Mouse (Mus musculus) liver, embryonic 13.5 days (tissue): Measurements from ENCODE around the gene BC025920. TPM values are rescaled to one million over a fixed set of nuclear protein-coding genes. Genes with fewer than 3 reads are reported as not detected.
A peak's percentile ranks its signal among the peaks of the same experiment; 100 is the strongest.

Source experiments
- ATAC-seq: fragments of 200-750 bp; cut with Nextera tagmentation; 2 replicates; pipeline ENCODE4 v1.8.0; 2017; ENCODE audit warnings: low read depth, mild to moderate bottlenecking, moderate number of reproducible peaks, moderate library complexity
- DNase-seq: peaks from one replicate; pipeline ENCODE4 v3.0.0; 2022
- H3K27ac ChIP-seq: fragments of 300-500 bp; sonication (generic); 2 replicates; pipeline ENCODE4 v1.5.1; 2015; ENCODE audit warnings: moderate library complexity, mild to moderate bottlenecking, inconsistent platforms
- H3K27me3 ChIP-seq: fragments of 300-500 bp; sonication (generic); 2 replicates; pipeline ENCODE4 v1.6.1; 2015; ENCODE audit warnings: mild to moderate bottlenecking, inconsistent platforms
- H3K36me3 ChIP-seq: fragments of 300-500 bp; sonication (generic); 2 replicates; pipeline ENCODE4 v1.6.1; 2015; ENCODE audit warnings: mild to moderate bottlenecking, inconsistent platforms
- H3K4me1 ChIP-seq: fragments of 300-500 bp; sonication (generic); replicated peaks from 2 replicates; pipeline ENCODE4 v1.6.1; 2015; ENCODE audit warnings: inconsistent platforms
- H3K4me2 ChIP-seq: fragments of 300-500 bp; sonication (generic); 2 replicates; pipeline ENCODE4 v1.6.1; 2015; ENCODE audit warnings: inconsistent platforms, mild to moderate bottlenecking, moderate library complexity
- H3K4me3 ChIP-seq: fragments of 300-500 bp; sonication (generic); replicated peaks from 2 replicates; pipeline ENCODE4 v1.5.1; 2015; ENCODE audit warnings: mild to moderate bottlenecking, inconsistent platforms
- H3K9ac ChIP-seq: fragments of 300-500 bp; sonication (generic); 2 replicates; pipeline ENCODE4 v1.6.1; 2015; ENCODE audit warnings: mild to moderate bottlenecking, inconsistent platforms
- H3K9me3 ChIP-seq: fragments of 300-500 bp; sonication (generic); replicated peaks from 2 replicates; pipeline ENCODE4 v1.6.1; 2016; ENCODE audit warnings: inconsistent platforms
- WGBS: fragments of 180-500 bp; shearing (Covaris S2); methylation state at CpG from one replicate; pipeline ENCODE4 v1.1.7; 2015; ENCODE audit not compliant: insufficient replicate concordance; 5-methylcytosine and 5-hydroxymethylcytosine counted together
- polyA plus RNA-seq: library from polyadenylated mRNA; unstranded; fragments of >200 nt; fragmentation: Nextera tagmentation; extraction: Ambion mirVana; gene quantifications from 2 replicates; pipeline ENCODE4 v1.2.1, GENCODE M21; 2015

BC025920 gene
- polyA plus RNA-seq, 1 experiment from 2014 or later = 0.56 TPM

DNA sequence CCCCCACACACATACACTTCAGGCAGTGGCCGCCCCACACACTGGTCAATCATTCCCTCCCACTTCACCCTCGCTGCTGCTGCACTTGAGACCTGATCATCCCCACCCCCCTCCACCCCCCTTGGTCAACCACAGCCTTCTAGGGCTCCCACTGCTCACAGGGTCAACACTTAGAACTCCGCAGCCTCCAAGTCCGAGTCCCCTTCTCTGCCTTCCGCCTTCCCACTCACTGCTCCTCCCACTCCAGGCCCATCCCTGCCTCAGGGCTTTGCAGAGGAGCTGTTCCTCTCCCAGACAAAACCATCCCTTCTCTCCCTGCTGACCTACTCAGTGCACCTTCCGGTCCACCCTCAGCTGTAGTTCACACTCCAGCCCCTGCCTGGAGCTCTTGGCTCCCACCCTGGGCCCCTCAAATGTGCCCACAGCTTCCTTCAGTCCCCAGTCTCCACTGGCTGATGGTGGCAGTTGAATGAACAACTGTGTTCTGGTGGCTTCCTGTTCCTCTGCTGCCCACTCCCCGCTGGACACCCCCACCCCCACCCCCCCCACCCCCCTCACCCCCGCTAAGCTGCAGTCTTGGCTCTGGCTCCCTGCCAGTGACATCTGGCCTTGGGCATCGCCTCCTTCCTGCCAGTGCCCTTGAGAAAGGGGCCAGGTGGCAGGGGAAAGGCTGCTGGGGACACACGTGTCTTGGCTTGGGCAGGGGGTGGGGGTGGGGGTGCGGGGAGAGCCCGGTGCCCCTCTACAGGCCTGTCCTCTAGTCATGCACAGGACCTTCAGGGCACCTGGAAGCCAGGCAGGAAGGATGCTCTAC lies 8.7 kb upstream of the BC025920 start:
- H3K9me3 ChIP-seq = no peaks in the 10 kb centered on the region
- H3K4me1 ChIP-seq = peaks cover 71% of the 10 kb centered on the region
- no peak overlapping the region for H3K27ac ChIP-seq
- ATAC-seq (peak; percentile 13; the same call in 1 of the 2 replicates), DNase-seq (no peak)
- H3K36me3 ChIP-seq = no peaks in the 10 kb centered on the region
- H3K27me3 ChIP-seq = peaks cover 69% of the 10 kb centered on the region
- 7% methylated on average over 12 of the region's 12 CpGs for WGBS
- peak overlapping the region; percentile 55 for H3K4me2 ChIP-seq
- H3K4me3 ChIP-seq = peak overlapping the region; percentile 30
- H3K9ac ChIP-seq = no peak overlapping the region

DNA sequence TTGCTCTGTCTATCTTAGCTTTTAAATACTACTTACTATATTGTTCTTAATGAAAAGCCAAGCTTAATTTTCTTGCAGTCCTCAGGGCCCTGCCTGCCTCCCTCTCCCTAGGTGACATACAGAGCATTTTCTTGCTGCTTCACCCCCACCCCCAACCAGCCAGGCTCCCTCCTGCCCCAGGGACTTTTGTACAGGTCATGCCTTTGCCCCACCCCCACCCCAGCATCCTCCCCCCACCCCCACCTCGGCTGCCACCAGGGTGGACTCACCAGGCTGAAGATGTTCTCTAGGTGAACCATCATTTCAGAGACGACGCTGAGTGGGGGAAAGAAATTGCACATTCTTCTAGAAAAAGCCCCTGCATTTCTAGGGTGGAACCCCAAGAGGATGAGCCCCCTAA lies 7.7 kb upstream of the BC025920 start:
- H3K9ac ChIP-seq = no peak overlapping the region
- peaks cover 81% of the 10 kb centered on the region for H3K4me1 ChIP-seq
- DNase-seq = no peak
- H3K4me3 ChIP-seq = no peak overlapping the region
- no peak overlapping the region for H3K4me2 ChIP-seq
- H3K27ac ChIP-seq = no peak overlapping the region
- H3K27me3 ChIP-seq = peaks cover 60% of the 10 kb centered on the region
- 38% methylated on average over 3 of the region's 3 CpGs for WGBS
- H3K36me3 ChIP-seq = no peaks in the 10 kb centered on the region
- ATAC-seq = no peak
- no peaks in the 10 kb centered on the region for H3K9me3 ChIP-seq

GRCm38 (mm10) chr10:81598871-81599270 lies 7.2 kb upstream of the BC025920 start:
- WGBS = 55% methylated on average over 6 of the region's 6 CpGs
- Histone ChIP-seq H3K9ac (no peak overlapping the region), H3K4me1 (peaks cover 82% of the 10 kb centered on the region), H3K27me3 (peaks cover 56% of the 10 kb centered on the region), H3K4me2 (no peak overlapping the region), H3K4me3 (no peak overlapping the region), H3K27ac (no peak overlapping the region), H3K36me3 (no peaks in the 10 kb centered on the region), H3K9me3 (no peaks in the 10 kb centered on the region)
- ATAC-seq (no peak), DNase-seq (no peak)

DNA sequence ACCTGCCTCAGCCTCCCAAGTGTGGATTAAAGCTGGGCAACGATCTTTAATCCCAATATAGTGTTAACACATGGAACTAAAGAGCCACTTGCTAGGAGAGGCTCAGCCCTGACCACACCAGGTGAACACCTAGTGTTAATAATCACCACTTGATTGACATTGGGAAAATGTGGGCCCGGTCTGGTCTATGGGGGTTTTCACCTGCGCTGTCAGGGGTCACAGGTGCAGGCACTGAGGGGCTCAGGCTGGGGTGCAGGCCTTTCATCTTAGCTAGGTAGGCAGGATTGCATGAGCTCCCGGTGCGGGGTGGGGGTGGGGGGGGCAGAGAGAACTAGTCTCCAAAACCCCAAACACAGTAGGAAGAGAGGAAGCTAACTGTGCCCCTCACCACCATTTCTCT lies 6.4 kb upstream of the BC025920 start:
- WGBS = 64% methylated on average over 5 of the region's 5 CpGs
- Histone ChIP-seq H3K4me1 (peaks cover 89% of the 10 kb centered on the region), H3K27ac (no peak overlapping the region)

DNA sequence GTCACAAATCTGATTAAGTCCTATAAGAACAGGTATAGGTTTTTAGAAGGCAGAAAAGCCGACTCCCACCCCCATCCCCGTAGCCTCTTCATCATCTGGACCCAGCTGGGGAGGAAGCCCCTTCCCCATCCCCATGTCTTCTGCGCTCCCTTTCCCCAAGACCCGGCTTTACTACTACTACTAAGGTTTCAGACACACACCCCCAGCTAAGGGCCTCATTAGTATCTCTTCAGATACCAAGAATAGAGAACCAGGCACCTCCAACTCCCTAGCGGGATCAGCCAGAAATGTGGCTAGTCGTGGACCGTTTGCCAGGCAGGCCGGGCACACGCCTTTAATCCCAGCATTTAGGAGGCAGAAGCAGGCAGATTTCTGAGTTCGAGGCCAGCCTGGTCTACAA lies 6.0 kb upstream of the BC025920 start:
- Histone ChIP-seq H3K27me3 (peaks cover 44% of the 10 kb centered on the region), H3K27ac (peak overlapping the region; percentile 39), H3K36me3 (no peaks in the 10 kb centered on the region), H3K4me2 (peak overlapping the region; percentile 73), H3K4me3 (peak overlapping the region; percentile 42; the same call in 1 of the 2 replicates), H3K9me3 (no peaks in the 10 kb centered on the region), H3K4me1 (peaks cover 92% of the 10 kb centered on the region), H3K9ac (no peak overlapping the region)
- WGBS = 30% methylated on average over 10 of the region's 10 CpGs
- no peak for DNase-seq
- ATAC-seq = no peak

More for the DNA sequence above, 6.4 kb upstream of the BC025920 start:
- H3K9me3 ChIP-seq = no peaks in the 10 kb centered on the region
- H3K36me3 ChIP-seq = no peaks in the 10 kb centered on the region
- no peak overlapping the region for H3K4me3 ChIP-seq
- peaks cover 48% of the 10 kb centered on the region for H3K27me3 ChIP-seq
- ATAC-seq (no peak), DNase-seq (no peak)
- H3K9ac ChIP-seq = no peak overlapping the region
- no peak overlapping the region for H3K4me2 ChIP-seq

- Histone ChIP-seq H3K9me3 (no peaks in the 10 kb centered on the region), H3K36me3 (no peaks in the 10 kb centered on the region), H3K27ac (peak within 1 kb of the TSS; percentile 39), H3K4me3 (peak within 1 kb of the TSS; percentile 42), H3K9ac (peak within 1 kb of the TSS; percentile 40), H3K4me1 (peaks cover 92% of the 10 kb centered on the region), H3K4me2 (peak within 1 kb of the TSS; percentile 73), H3K27me3 (peaks cover 37% of the 10 kb centered on the region)
- peak; percentile 92 for DNase-seq
- under 1% methylated on average over 28 of the region's 28 CpGs for WGBS
- peak; percentile 85 for ATAC-seq
Observed at GRCm38 (mm10) chr10:81600738-81601203, 5.3 kb upstream of the BC025920 start, which contains the start of gene Tle6. TSS of gene Tle6 (minus strand) at chr10:81601073.

GRCm38 (mm10) chr10:81601396-81601905 lies 4.6 kb upstream of the BC025920 start:
- H3K36me3 ChIP-seq = no peaks in the 10 kb centered on the region
- H3K4me3 ChIP-seq = peak overlapping the region; percentile 42
- WGBS = 33% methylated on average over 7 of the region's 7 CpGs
- DNase-seq = no peak
- H3K9me3 ChIP-seq = no peaks in the 10 kb centered on the region
- H3K27ac ChIP-seq = 0 out of 2 replicates have a peak overlapping the region, but pooled peaks have one; percentile 21
- peaks cover 88% of the 10 kb centered on the region for H3K4me1 ChIP-seq
- peak overlapping the region; percentile 73 for H3K4me2 ChIP-seq
- H3K27me3 ChIP-seq = peaks cover 30% of the 10 kb centered on the region
- ATAC-seq = no peak
- peak overlapping the region; percentile 37 for H3K9ac ChIP-seq

- no peak overlapping the region for H3K4me2 ChIP-seq
- H3K9ac ChIP-seq = no peak overlapping the region
- DNase-seq (peak; percentile 31), ATAC-seq (no peak)
- WGBS = 22% methylated on average over 4 of the region's 4 CpGs
- 0 out of 2 replicates have a peak, but pooled peaks cover under 1% of the 10 kb centered on the region for H3K36me3 ChIP-seq
- peaks cover 18% of the 10 kb centered on the region for H3K27me3 ChIP-seq
- H3K9me3 ChIP-seq = no peaks in the 10 kb centered on the region
- 0 out of 2 replicates have a peak overlapping the region, but pooled peaks have one; percentile 29 for H3K27ac ChIP-seq
- H3K4me1 ChIP-seq = peaks cover 82% of the 10 kb centered on the region
- no peak overlapping the region for H3K4me3 ChIP-seq
Observed at GRCm38 (mm10) chr10:81602741-81603151, 3.3 kb upstream of the BC025920 start.

GRCm38 (mm10) chr10:81604019-81604967 lies 1.8 kb upstream of the BC025920 start:
- H3K9me3 ChIP-seq = no peaks in the 10 kb centered on the region
- DNase-seq = no peak
- H3K27ac ChIP-seq = peak overlapping the region; percentile 96; the same call in 1 of the 2 replicates
- no peak for ATAC-seq
- H3K27me3 ChIP-seq = peaks cover 8% of the 10 kb centered on the region; the same call in 1 of the 2 replicates
- H3K4me3 ChIP-seq = peak overlapping the region; percentile 73
- 47% methylated on average over 12 of the region's 12 CpGs for WGBS
- H3K9ac ChIP-seq = peak overlapping the region; percentile 68
- peak overlapping the region; percentile 86 for H3K4me2 ChIP-seq
- 0 out of 2 replicates have a peak, but pooled peaks cover 12% of the 10 kb centered on the region for H3K36me3 ChIP-seq
- peaks cover 66% of the 10 kb centered on the region for H3K4me1 ChIP-seq

DNA sequence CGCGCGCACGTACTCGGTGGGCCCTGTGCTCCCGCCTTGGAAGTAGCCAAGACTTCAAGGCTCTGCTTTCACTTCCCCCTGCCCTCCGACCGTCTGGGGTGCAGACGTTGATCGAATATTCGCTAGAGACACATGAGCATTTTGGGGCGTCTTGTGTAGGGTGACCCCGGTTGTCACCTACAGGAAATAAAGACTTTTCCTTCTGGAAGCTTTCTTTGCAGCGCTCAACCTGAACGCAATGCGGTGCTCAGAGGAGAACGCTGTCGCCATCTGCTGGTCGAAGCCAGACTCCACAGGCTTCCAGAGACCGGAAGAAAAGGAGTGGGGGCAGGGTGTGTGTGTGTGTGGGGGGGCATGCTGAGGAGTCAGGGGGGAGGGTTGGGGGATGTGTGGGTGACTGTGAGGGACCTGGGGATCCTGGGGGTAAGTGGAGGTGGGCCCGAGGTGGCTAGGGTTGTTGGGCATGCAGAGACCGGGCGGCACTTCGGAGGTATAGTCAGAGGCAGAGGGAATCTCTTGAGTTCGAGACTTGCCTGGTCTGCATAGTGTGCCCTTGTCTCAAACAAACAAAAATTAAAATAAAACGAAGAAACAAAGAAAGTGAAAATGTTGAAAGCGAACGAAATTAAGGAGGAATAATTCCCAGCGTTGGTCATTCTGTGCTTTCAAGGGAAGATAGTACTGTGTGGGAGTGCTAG lies 953 bp upstream of the BC025920 start:
- peak; percentile 77 for DNase-seq
- H3K27ac ChIP-seq = peak overlapping the region; percentile 96
- peak; percentile 19; the same call in 1 of the 2 replicates for ATAC-seq
- WGBS = 7% methylated on average over 29 of the region's 29 CpGs
- H3K4me2 ChIP-seq = peak overlapping the region; percentile 86
- H3K9ac ChIP-seq = peak overlapping the region; percentile 68
- H3K27me3 ChIP-seq = no peaks in the 10 kb centered on the region; the same call in 1 of the 2 replicates
- peaks cover 59% of the 10 kb centered on the region for H3K4me1 ChIP-seq
- no peaks in the 10 kb centered on the region for H3K9me3 ChIP-seq
- 0 out of 2 replicates have a peak, but pooled peaks cover 14% of the 10 kb centered on the region for H3K36me3 ChIP-seq
- H3K4me3 ChIP-seq = peak overlapping the region; percentile 73
